Mouse (Mus musculus) forebrain, embryonic 16.5 days (tissue): ENCODE measurements around the gene Celf5. TPM values are rescaled to one million over a fixed set of nuclear protein-coding genes. Genes with fewer than 3 reads are reported as not detected.

Experiments used
- ATAC-seq: fragments of 200-750 bp; cut with Nextera tagmentation; 2 replicates; pipeline ENCODE4 v1.8.0; 2017; ENCODE audit warnings: mild to moderate bottlenecking, moderate library complexity
- H3K27ac ChIP-seq: fragments of 300-500 bp; sonication (generic); 2 replicates; pipeline ENCODE4 v1.5.1; 2014; ENCODE audit warnings: low read length, control low read depth
- H3K27me3 ChIP-seq: fragments of 300-500 bp; sonication (generic); replicated peaks from 2 replicates; pipeline ENCODE4 v1.6.1; 2014; ENCODE audit warnings: low read length; ENCODE audit not compliant: control insufficient read depth, insufficient read depth
- H3K36me3 ChIP-seq: fragments of 300-500 bp; sonication (generic); 2 replicates; pipeline ENCODE4 v1.6.1; 2014; ENCODE audit not compliant: control insufficient read depth, insufficient read depth
- H3K4me1 ChIP-seq: fragments of 300-500 bp; sonication (generic); replicated peaks from 2 replicates; pipeline ENCODE4 v1.6.1; 2014; ENCODE audit warnings: low read length; ENCODE audit not compliant: control insufficient read depth, insufficient read depth
- H3K4me2 ChIP-seq: fragments of 300-500 bp; sonication (generic); 2 replicates; pipeline ENCODE4 v1.6.1; 2014; ENCODE audit warnings: mild to moderate bottlenecking, low read length, control low read depth
- H3K4me3 ChIP-seq: fragments of 300-500 bp; sonication (generic); replicated peaks from 2 replicates; pipeline ENCODE4 v1.5.1; 2014; ENCODE audit warnings: mild to moderate bottlenecking, low read length, control low read depth
- H3K9ac ChIP-seq: fragments of 300-500 bp; sonication (generic); replicated peaks from 2 replicates; pipeline ENCODE4 v1.6.1; 2014; ENCODE audit warnings: low read depth, low read length, control low read depth
- H3K9me3 ChIP-seq: fragments of 300-500 bp; sonication (generic); 2 replicates; pipeline ENCODE4 v1.6.1; 2016; ENCODE audit warnings: low read length; ENCODE audit not compliant: control insufficient read depth
- WGBS: fragments of 180-500 bp; shearing (Covaris S2); extraction: QIAGEN DNeasy Blood & Tissue Kit; methylation state at CpG from one replicate; pipeline ENCODE4 v1.1.7; 2014; 5-methylcytosine and 5-hydroxymethylcytosine counted together
- polyA plus RNA-seq: library from polyadenylated mRNA; unstranded; fragments of >200 nt; fragmentation: Nextera tagmentation; extraction: Ambion mirVana; gene quantifications from 2 replicates; pipeline ENCODE4 v1.2.1, GENCODE M21; 2015

The Celf5 gene
- polyA plus RNA-seq, 1 experiment from 2014 or later, result 93.0 TPM

GRCm38 (mm10) chr10:81459399-81459798 lies 23.1 kb downstream of the Celf5 start:
- H3K27me3 ChIP-seq, result peaks cover 36% of the 10 kb centered on the region

GRCm38 (mm10) chr10:81458267-81458666 lies 24.2 kb downstream of the Celf5 start:
- WGBS, result 81% methylated on average over 6 of the region's 6 CpGs
- no peak overlapping the region for H3K4me3 ChIP-seq
- no peaks in the 10 kb centered on the region for H3K9me3 ChIP-seq
- H3K4me1 ChIP-seq, result no peaks in the 10 kb centered on the region
- H3K27ac ChIP-seq, result no peak overlapping the region
- no peak overlapping the region for H3K9ac ChIP-seq
- H3K4me2 ChIP-seq, result no peak overlapping the region
- H3K27me3 ChIP-seq, result peaks cover 38% of the 10 kb centered on the region
- ATAC-seq, result no peak
- 0 out of 2 replicates have a peak, but pooled peaks cover 3% of the 10 kb centered on the region for H3K36me3 ChIP-seq

More at GRCm38 (mm10) chr10:81459399-81459798, 23.1 kb downstream of the Celf5 start:
- H3K4me1 ChIP-seq, result peaks cover 4% of the 10 kb centered on the region
- ATAC-seq, result no peak
- no peak overlapping the region for H3K27ac ChIP-seq
- H3K9me3 ChIP-seq, result no peaks in the 10 kb centered on the region
- H3K4me3 ChIP-seq, result no peak overlapping the region
- H3K36me3 ChIP-seq, result 0 out of 2 replicates have a peak, but pooled peaks cover 3% of the 10 kb centered on the region
- 65% methylated on average over 21 of the region's 21 CpGs for WGBS
- no peak overlapping the region for H3K4me2 ChIP-seq
- H3K9ac ChIP-seq, result no peak overlapping the region

GRCm38 (mm10) chr10:81457624-81458023 lies 24.9 kb downstream of the Celf5 start:
- Histone ChIP-seq H3K27me3 (peaks cover 40% of the 10 kb centered on the region), H3K4me2 (no peak overlapping the region), H3K4me3 (no peak overlapping the region), H3K4me1 (no peaks in the 10 kb centered on the region), H3K27ac (no peak overlapping the region), H3K36me3 (0 out of 2 replicates have a peak, but pooled peaks cover 3% of the 10 kb centered on the region), H3K9ac (no peak overlapping the region), H3K9me3 (no peaks in the 10 kb centered on the region)
- 86% methylated on average over 8 of the region's 8 CpGs for WGBS
- ATAC-seq, result no peak

GRCm38 (mm10) chr10:81456983-81457563 lies 25.4 kb downstream of the Celf5 start:
- no peaks in the 10 kb centered on the region for H3K9me3 ChIP-seq
- H3K27ac ChIP-seq, result no peak overlapping the region
- H3K27me3 ChIP-seq, result peaks cover 40% of the 10 kb centered on the region
- 59% methylated on average over 12 of the region's 12 CpGs for WGBS
- no peak overlapping the region for H3K4me2 ChIP-seq
- H3K36me3 ChIP-seq, result no peaks in the 10 kb centered on the region
- no peak for ATAC-seq
- H3K4me3 ChIP-seq, result no peak overlapping the region
- no peaks in the 10 kb centered on the region for H3K4me1 ChIP-seq
- no peak overlapping the region for H3K9ac ChIP-seq

- WGBS, result 62% methylated on average over 28 of the region's 28 CpGs
- Histone ChIP-seq H3K27ac (no peak within 1 kb of the TSS), H3K4me1 (no peaks in the 10 kb centered on the region), H3K4me2 (no peak within 1 kb of the TSS), H3K9ac (no peak within 1 kb of the TSS), H3K9me3 (no peaks in the 10 kb centered on the region), H3K27me3 (peaks cover 44% of the 10 kb centered on the region), H3K36me3 (no peaks in the 10 kb centered on the region), H3K4me3 (no peak within 1 kb of the TSS)
- ATAC-seq, result no peak
Observed at GRCm38 (mm10) chr10:81455181-81455895, 27.2 kb downstream of the Celf5 start, which contains the start of gene Nfic. Nfic (minus strand) TSS chr10:81455635.

- H3K9me3 ChIP-seq, result no peaks in the 10 kb centered on the region
- no peak overlapping the region for H3K27ac ChIP-seq
- no peak for ATAC-seq
- H3K36me3 ChIP-seq, result no peaks in the 10 kb centered on the region
- no peaks in the 10 kb centered on the region for H3K4me1 ChIP-seq
- no peak overlapping the region for H3K9ac ChIP-seq
- no peak overlapping the region for H3K4me2 ChIP-seq
- H3K27me3 ChIP-seq, result peaks cover 46% of the 10 kb centered on the region
- WGBS, result 76% methylated on average over 2 of the region's 2 CpGs
- H3K4me3 ChIP-seq, result no peak overlapping the region
Observed at GRCm38 (mm10) chr10:81454106-81454505, 28.4 kb downstream of the Celf5 start.

GRCm38 (mm10) chr10:81452947-81453288 lies 29.6 kb downstream of the Celf5 start:
- Histone ChIP-seq H3K4me3 (no peak overlapping the region), H3K4me2 (no peak overlapping the region), H3K9me3 (no peaks in the 10 kb centered on the region), H3K9ac (no peak overlapping the region), H3K36me3 (no peaks in the 10 kb centered on the region), H3K4me1 (no peaks in the 10 kb centered on the region), H3K27me3 (peaks cover 46% of the 10 kb centered on the region), H3K27ac (no peak overlapping the region)
- no peak for ATAC-seq
- 3% methylated on average over 14 of the region's 14 CpGs for WGBS

- Histone ChIP-seq H3K36me3 (no peaks in the 10 kb centered on the region), H3K4me3 (no peak overlapping the region), H3K4me1 (no peaks in the 10 kb centered on the region), H3K27me3 (peaks cover 43% of the 10 kb centered on the region), H3K9me3 (no peaks in the 10 kb centered on the region), H3K4me2 (no peak overlapping the region), H3K27ac (no peak overlapping the region), H3K9ac (0 out of 2 replicates have a peak overlapping the region, but pooled peaks have one; percentile 14)
- 12% methylated on average over 36 of the region's 36 CpGs for WGBS
- ATAC-seq, result no peak
Observed at GRCm38 (mm10) chr10:81452237-81452946, 30.1 kb downstream of the Celf5 start.

- Histone ChIP-seq H3K36me3 (no peaks in the 10 kb centered on the region), H3K27me3 (peaks cover 43% of the 10 kb centered on the region), H3K4me3 (no peak overlapping the region), H3K27ac (no peak overlapping the region), H3K9ac (no peak overlapping the region), H3K4me1 (no peaks in the 10 kb centered on the region), H3K4me2 (no peak overlapping the region), H3K9me3 (no peaks in the 10 kb centered on the region)
- ATAC-seq, result no peak
- WGBS, result 75% methylated on average over 6 of the region's 6 CpGs
Observed at GRCm38 (mm10) chr10:81451365-81451745, 31.2 kb downstream of the Celf5 start.
